Mouse (Mus musculus) Patski (cell line): ENCODE measurements around the gene Srr. TPM values are rescaled to one million over a fixed set of nuclear protein-coding genes. Genes with fewer than 3 reads are reported as not detected.

Experiments
- ATAC-seq: fragments of 100-300 bp; one replicate; pipeline ENCODE4 v1.8.0; 2021
- CTCF ChIA-PET: fragments of 350-600 bp; sonication (Branson Sonifier 250); formaldehyde crosslinking; loops from one replicate; lab custom pipeline; 2022; ENCODE audit warnings: inconsistent platforms; lab: Charles Lee
- POLR2A ChIA-PET: fragments of 350-600 bp; sonication (Branson Sonifier 250); formaldehyde crosslinking; loops from one replicate; lab custom pipeline; 2022; ENCODE audit warnings: antibody characterized with exemption, inconsistent platforms; lab: Charles Lee
- DNase-seq: peaks from one replicate; pipeline ENCODE4 v3.0.0-alpha.2; 2011; ENCODE audit warnings: low read depth, low spot score
- H3K27me3 ChIP-seq: fragments of 371-371 bp; one replicate; pipeline ENCODE4 v1.5.1; 2021
- CTCF ChIP-seq: fragments of 100-300 bp; IDR thresholded peaks from one replicate; pipeline ENCODE4 v1.5.1; 2021
- in situ Hi-C: fragments of 300-500 bp; cut with MboI; formaldehyde crosslinking; loops from 3 replicates; pipeline ENCODE4 v1.11.1; 2018; ENCODE audit warnings: low pct_unique_long_range_greater_than_20kb, mixed read lengths
- polyA plus RNA-seq: library from polyadenylated mRNA; unstranded; gene quantifications from one replicate; pipeline ENCODE4 v1.2.3, GENCODE M21; 2021

The Srr gene
- polyA plus RNA-seq, 1 experiment from 2014 or later: 28.5 TPM

GRCm38 (mm10) chr11:74866640-74867039 is 59.1 kb downstream of the Srr start:
- H3K27me3 ChIP-seq: no peaks in the 10 kb centered on the region
- CTCF ChIA-PET: interaction anchor here (1.2 to 1.7 kb wide), 2 partner anchors 8 to 10 kb away, joined by 4 read pairs; no protein-coding TSS in a partner anchor
- DNase-seq: no peak
- POLR2A ChIA-PET: interaction anchor here (0.5 to 0.7 kb wide), 2 partner anchors 29 to 39 kb away, joined by 3 to 4 read pairs; no protein-coding TSS in a partner anchor
- in situ Hi-C loops: no loop called here
- no peak for ATAC-seq
- no peak for TF ChIP-seq CTCF

- no peak for ATAC-seq
- in situ Hi-C loops: no loop called here
- no peak for DNase-seq
- H3K27me3 ChIP-seq: no peaks in the 10 kb centered on the region
- ChIA-PET CTCF (no interaction called here), POLR2A (no interaction called here)
- no peak for TF ChIP-seq CTCF
These were observed 60.5 kb downstream of the Srr start for GRCm38 (mm10) chr11:74865252-74865651.

- TF ChIP-seq CTCF: no peak
- no peak for DNase-seq
- POLR2A ChIA-PET: no interaction called here
- in situ Hi-C loops: no loop called here
- CTCF ChIA-PET: interaction anchor here (1.2 to 1.8 kb wide), 3 partner anchors 10 to 40 kb away, joined by 3 to 4 read pairs (median 3); no protein-coding TSS in a partner anchor
- H3K27me3 ChIP-seq: no peaks in the 10 kb centered on the region
- ATAC-seq: no peak
These were observed 61.3 kb downstream of the Srr start for GRCm38 (mm10) chr11:74864421-74864820.

GRCm38 (mm10) chr11:74863471-74863870 is 62.3 kb downstream of the Srr start:
- no peak for TF ChIP-seq CTCF
- no peak for ATAC-seq
- ChIA-PET CTCF (interaction anchor here (0.7 to 1.8 kb wide), 5 partner anchors 8 to 39 kb away, joined by 3 to 4 read pairs (median 3); no protein-coding TSS in a partner anchor), POLR2A (interaction anchor here (0.9 kb wide), 1 partner anchor 62 kb away, joined by 3 read pairs; the partner anchor contains the start of genes Smg6 and Srr)
- DNase-seq: no peak
- in situ Hi-C loops: no loop called here
- no peaks in the 10 kb centered on the region for H3K27me3 ChIP-seq

GRCm38 (mm10) chr11:74862129-74862528 is 63.6 kb downstream of the Srr start:
- no peak for TF ChIP-seq CTCF
- ATAC-seq (peak; percentile 84), DNase-seq (no peak)
- ChIA-PET POLR2A (interaction anchor here (1.2 to 1.3 kb wide), 2 partner anchors 13 to 35 kb away, joined by 3 to 4 read pairs; partner anchors contain the start of gene Sgsm2), CTCF (interaction anchor here (1.2 to 1.7 kb wide), 5 partner anchors 9 to 68 kb away, joined by 3 to 7 read pairs (median 3); no protein-coding TSS in a partner anchor)
- no peaks in the 10 kb centered on the region for H3K27me3 ChIP-seq
- in situ Hi-C loops: no loop called here

- ATAC-seq: no peak
- in situ Hi-C loops: no loop called here
- CTCF ChIA-PET: interaction anchor here (1.5 kb wide), 1 partner anchor 10 kb away, joined by 4 read pairs; no protein-coding TSS in a partner anchor
These were observed 68.0 kb downstream of the Srr start for GRCm38 (mm10) chr11:74857756-74858155.

More at GRCm38 (mm10) chr11:74857756-74858155, 68.0 kb downstream of the Srr start:
- no peak for DNase-seq
- TF ChIP-seq CTCF: no peak
- H3K27me3 ChIP-seq: no peaks in the 10 kb centered on the region
- POLR2A ChIA-PET: interaction anchor here (1.8 kb wide), 1 partner anchor 39 kb away, joined by 4 read pairs; the partner anchor contains the start of gene Sgsm2

Other genes with a start within 250 kb of the Srr start
- 109 TPM for gene Pafah1b1, start 201.3 kb downstream of the Srr start, polyA plus RNA-seq
- gene Mettl16, start 155.1 kb downstream of the Srr start, polyA plus RNA-seq: 33.6 TPM
- 24.7 TPM for gene Mnt, start 95.0 kb downstream of the Srr start, polyA plus RNA-seq
- 27.0 TPM for gene Sgsm2, start 28.9 kb downstream of the Srr start, polyA plus RNA-seq
- 38.2 TPM for gene Tsr1, start 27.9 kb downstream of the Srr start, polyA plus RNA-seq
- 20.5 TPM for gene Smg6, start 125 bp downstream of the Srr start, polyA plus RNA-seq
- 0.17 TPM for gene Hic1, start 243.6 kb upstream of the Srr start, polyA plus RNA-seq